Mouse (Mus musculus) liver, embryonic 16.5 days (tissue): ENCODE measurements around the gene Gm28308. TPM values are rescaled to one million over a fixed set of nuclear protein-coding genes. Genes with fewer than 3 reads are reported as not detected.

Experiments
- ATAC-seq: fragments of 200-750 bp; cut with Nextera tagmentation; 2 replicates; pipeline ENCODE4 v1.8.0; 2017; ENCODE audit warnings: low read depth, mild to moderate bottlenecking, moderate number of reproducible peaks, moderate library complexity
- H3K27ac ChIP-seq: fragments of 300-500 bp; sonication (generic); 2 replicates; pipeline ENCODE4 v1.5.1; 2014; ENCODE audit warnings: mild to moderate bottlenecking, low read length
- H3K27me3 ChIP-seq: fragments of 300-500 bp; sonication (generic); 2 replicates; pipeline ENCODE4 v1.6.1; 2014; ENCODE audit warnings: low read depth, low read length, mixed read lengths; ENCODE audit not compliant: control insufficient read depth, insufficient read depth
- H3K36me3 ChIP-seq: fragments of 300-500 bp; sonication (generic); 2 replicates; pipeline ENCODE4 v1.6.1; 2014; ENCODE audit warnings: mild to moderate bottlenecking; ENCODE audit not compliant: control insufficient read depth, insufficient read depth
- H3K4me1 ChIP-seq: fragments of 300-500 bp; sonication (generic); 2 replicates; pipeline ENCODE4 v1.6.1; 2014; ENCODE audit warnings: low read depth, low read length, mixed read lengths; ENCODE audit not compliant: control insufficient read depth
- H3K4me2 ChIP-seq: fragments of 300-500 bp; sonication (generic); 2 replicates; pipeline ENCODE4 v1.6.1; 2014; ENCODE audit warnings: low read depth, low read length, mixed read lengths
- H3K4me3 ChIP-seq: fragments of 300-500 bp; sonication (generic); 2 replicates; pipeline ENCODE4 v1.5.1; 2014; ENCODE audit warnings: low read depth, mild to moderate bottlenecking, low read length
- H3K9ac ChIP-seq: fragments of 300-500 bp; sonication (generic); 2 replicates; pipeline ENCODE4 v1.6.1; 2014; ENCODE audit warnings: low read depth, low read length
- H3K9me3 ChIP-seq: fragments of 300-500 bp; sonication (generic); replicated peaks from 2 replicates; pipeline ENCODE4 v1.6.1; 2016; ENCODE audit warnings: low read length; ENCODE audit not compliant: control insufficient read depth
- WGBS: fragments of 180-500 bp; shearing (Covaris S2); extraction: QIAGEN DNeasy Blood & Tissue Kit; methylation state at CpG from one replicate; pipeline ENCODE4 v1.1.7; 2014; ENCODE audit not compliant: insufficient replicate concordance; 5-methylcytosine and 5-hydroxymethylcytosine counted together
- polyA plus RNA-seq: library from polyadenylated mRNA; unstranded; fragments of >200 nt; fragmentation: Nextera tagmentation; extraction: Ambion mirVana; gene quantifications from 2 replicates; pipeline ENCODE4 v1.2.1, GENCODE M21; 2015

The Gm28308 gene
- polyA plus RNA-seq, 1 experiment from 2014 or later: not detected

- Histone ChIP-seq H3K9me3 (no peaks in the 10 kb centered on the region), H3K27ac (no peak overlapping the region), H3K4me1 (no peaks in the 10 kb centered on the region; the same call in none of the 2 replicates), H3K4me3 (peak overlapping the region; percentile 12; the same call in 1 of the 2 replicates), H3K27me3 (peaks cover 97% of the 10 kb centered on the region), H3K4me2 (peak overlapping the region; percentile 27), H3K9ac (no peak overlapping the region), H3K36me3 (no peaks in the 10 kb centered on the region)
- 14% methylated on average over 16 of the region's 18 CpGs for WGBS
- no peak for ATAC-seq
Measured at GRCm38 (mm10) chr6:52208868-52209684, 4.1 kb downstream of the Gm28308 start.

GRCm38 (mm10) chr6:52208072-52208867 lies 4.9 kb downstream of the Gm28308 start, which contains the start of gene Hoxa6:
Gene Hoxa6, minus strand, starts transcription at chr6:52208722.
- Histone ChIP-seq H3K9me3 (no peaks in the 10 kb centered on the region), H3K36me3 (no peaks in the 10 kb centered on the region), H3K4me3 (peak within 1 kb of the TSS; percentile 12; the same call in 1 of the 2 replicates), H3K27me3 (peaks cover 98% of the 10 kb centered on the region), H3K27ac (no peak within 1 kb of the TSS), H3K4me1 (no peaks in the 10 kb centered on the region; the same call in none of the 2 replicates), H3K4me2 (peak within 1 kb of the TSS; percentile 27), H3K9ac (no peak within 1 kb of the TSS)
- WGBS: 5% methylated on average over 47 of the region's 47 CpGs
- no peak for ATAC-seq

GRCm38 (mm10) chr6:52207684-52207976 lies 5.5 kb downstream of the Gm28308 start:
- no peak overlapping the region for H3K9ac ChIP-seq
- H3K4me3 ChIP-seq: no peak overlapping the region
- no peak for ATAC-seq
- no peak overlapping the region for H3K27ac ChIP-seq
- no peak overlapping the region for H3K4me2 ChIP-seq
- H3K27me3 ChIP-seq: peaks cover 98% of the 10 kb centered on the region
- no peaks in the 10 kb centered on the region for H3K9me3 ChIP-seq
- H3K4me1 ChIP-seq: no peaks in the 10 kb centered on the region; the same call in 1 of the 2 replicates
- H3K36me3 ChIP-seq: no peaks in the 10 kb centered on the region

- Histone ChIP-seq H3K27ac (no peak overlapping the region), H3K4me2 (no peak overlapping the region), H3K9ac (no peak overlapping the region), H3K36me3 (no peaks in the 10 kb centered on the region), H3K9me3 (no peaks in the 10 kb centered on the region), H3K4me1 (no peaks in the 10 kb centered on the region; the same call in 1 of the 2 replicates), H3K27me3 (peaks cover 97% of the 10 kb centered on the region), H3K4me3 (no peak overlapping the region)
- 30% methylated on average over 4 of the region's 4 CpGs for WGBS
- ATAC-seq: no peak
Measured at GRCm38 (mm10) chr6:52206882-52207683, 6.1 kb downstream of the Gm28308 start.

GRCm38 (mm10) chr6:52205638-52206621 lies 7.2 kb downstream of the Gm28308 start:
- H3K4me3 ChIP-seq: no peak overlapping the region
- no peak overlapping the region for H3K4me2 ChIP-seq
- no peak overlapping the region for H3K9ac ChIP-seq
- no peak overlapping the region for H3K27ac ChIP-seq
- peaks cover 96% of the 10 kb centered on the region for H3K27me3 ChIP-seq
- ATAC-seq: no peak
- no peaks in the 10 kb centered on the region for H3K4me1 ChIP-seq
- WGBS: 33% methylated on average over 54 of the region's 55 CpGs
- H3K9me3 ChIP-seq: no peaks in the 10 kb centered on the region
- no peaks in the 10 kb centered on the region for H3K36me3 ChIP-seq

GRCm38 (mm10) chr6:52205221-52205620 lies 7.9 kb downstream of the Gm28308 start:
- H3K27me3 ChIP-seq: peaks cover 96% of the 10 kb centered on the region
- H3K4me3 ChIP-seq: no peak overlapping the region
- H3K4me2 ChIP-seq: no peak overlapping the region
- H3K9me3 ChIP-seq: no peaks in the 10 kb centered on the region
- ATAC-seq: no peak
- WGBS: 36% methylated on average over 14 of the region's 14 CpGs
- H3K9ac ChIP-seq: no peak overlapping the region
- H3K36me3 ChIP-seq: no peaks in the 10 kb centered on the region
- no peak overlapping the region for H3K27ac ChIP-seq
- no peaks in the 10 kb centered on the region for H3K4me1 ChIP-seq

GRCm38 (mm10) chr6:52204050-52204752 lies 8.9 kb downstream of the Gm28308 start, which contains the start of gene Hoxa5:
Gene Hoxa5, minus strand, starts transcription at chr6:52204587.
- Histone ChIP-seq H3K27ac (no peak within 1 kb of the TSS), H3K9ac (0 out of 2 replicates have a peak within 1 kb of the TSS, but pooled peaks have one; percentile 24), H3K27me3 (peaks cover 95% of the 10 kb centered on the region), H3K4me1 (no peaks in the 10 kb centered on the region), H3K4me3 (peak within 1 kb of the TSS; percentile 48), H3K36me3 (no peaks in the 10 kb centered on the region), H3K9me3 (no peaks in the 10 kb centered on the region), H3K4me2 (peak within 1 kb of the TSS; percentile 34)
- peak; percentile 62 for ATAC-seq
- WGBS: under 1% methylated on average over 65 of the region's 65 CpGs
